Mouse (Mus musculus) intestine, embryonic 14.5 days (tissue): ENCODE measurements at regions not wholly inside any gene's neighbourhood (a gene's known extent, or its start where the extent isn't known, plus 50 kb on each side); places are given as distances from the start of the nearest gene placed in this dataset.

ENCODE experiments used
- ATAC-seq: fragments of 200-750 bp; cut with Nextera tagmentation; replicated peaks from 2 replicates; pipeline ENCODE4 v1.8.0; 2017; ENCODE audit warnings: low read depth, moderate number of reproducible peaks, moderate TSS enrichment, moderate library complexity; ENCODE audit not compliant: low FRiP score, low TSS enrichment
- DNase-seq: peaks from one replicate; pipeline ENCODE4 v3.0.0-alpha.2; 2018; ENCODE audit warnings: low spot score
- H3K27ac ChIP-seq: fragments of 300-500 bp; sonication (generic); 2 replicates; pipeline ENCODE4 v1.5.1; 2014; ENCODE audit warnings: low read depth, mild to moderate bottlenecking, control low read depth
- H3K27me3 ChIP-seq: fragments of 300-500 bp; sonication (generic); replicated peaks from 2 replicates; pipeline ENCODE4 v1.6.1; 2014; ENCODE audit warnings: low read length, control low read depth; ENCODE audit not compliant: control insufficient read depth, insufficient read depth
- H3K36me3 ChIP-seq: fragments of 300-500 bp; sonication (generic); 2 replicates; pipeline ENCODE4 v1.6.1; 2014; ENCODE audit warnings: low read length, control low read depth; ENCODE audit not compliant: control insufficient read depth, insufficient read depth
- H3K4me1 ChIP-seq: fragments of 300-500 bp; sonication (generic); replicated peaks from 2 replicates; pipeline ENCODE4 v1.6.1; 2014; ENCODE audit warnings: low read length, control low read depth, mixed read lengths; ENCODE audit not compliant: control insufficient read depth, insufficient read depth
- H3K4me2 ChIP-seq: fragments of 300-500 bp; sonication (generic); 2 replicates; pipeline ENCODE4 v1.6.1; 2014; ENCODE audit warnings: low read length
- H3K4me3 ChIP-seq: fragments of 300-500 bp; sonication (generic); 2 replicates; pipeline ENCODE4 v1.5.1; 2014; ENCODE audit warnings: low read depth, low read length, control low read depth, mixed read lengths
- H3K9ac ChIP-seq: fragments of 300-500 bp; sonication (generic); 2 replicates; pipeline ENCODE4 v1.6.1; 2014; ENCODE audit warnings: mild to moderate bottlenecking, low read length
- H3K9me3 ChIP-seq: fragments of 300-500 bp; sonication (generic); 2 replicates; pipeline ENCODE4 v1.6.1; 2016; ENCODE audit warnings: low read length, control low read depth; ENCODE audit not compliant: control insufficient read depth
- WGBS: fragments of 180-500 bp; shearing (Covaris S2); extraction: QIAGEN DNeasy Blood & Tissue Kit; methylation state at CpG from one replicate; pipeline ENCODE4 v1.1.7; 2014; 5-methylcytosine and 5-hydroxymethylcytosine counted together

- Histone ChIP-seq H3K36me3 (no peaks in the 10 kb centered on the region), H3K27ac (no peak overlapping the region), H3K4me3 (no peak overlapping the region), H3K9ac (no peak overlapping the region), H3K4me2 (no peak overlapping the region), H3K9me3 (no peaks in the 10 kb centered on the region), H3K27me3 (no peaks in the 10 kb centered on the region), H3K4me1 (no peaks in the 10 kb centered on the region)
- no peak for ATAC-seq
- 87% methylated on average over 4 of the region's 4 CpGs for WGBS
- no peak for DNase-seq
Observed at GRCm38 (mm10) chr15:52863494-52863893, 1021.2 kb upstream of the Gm7489 start.

DNA sequence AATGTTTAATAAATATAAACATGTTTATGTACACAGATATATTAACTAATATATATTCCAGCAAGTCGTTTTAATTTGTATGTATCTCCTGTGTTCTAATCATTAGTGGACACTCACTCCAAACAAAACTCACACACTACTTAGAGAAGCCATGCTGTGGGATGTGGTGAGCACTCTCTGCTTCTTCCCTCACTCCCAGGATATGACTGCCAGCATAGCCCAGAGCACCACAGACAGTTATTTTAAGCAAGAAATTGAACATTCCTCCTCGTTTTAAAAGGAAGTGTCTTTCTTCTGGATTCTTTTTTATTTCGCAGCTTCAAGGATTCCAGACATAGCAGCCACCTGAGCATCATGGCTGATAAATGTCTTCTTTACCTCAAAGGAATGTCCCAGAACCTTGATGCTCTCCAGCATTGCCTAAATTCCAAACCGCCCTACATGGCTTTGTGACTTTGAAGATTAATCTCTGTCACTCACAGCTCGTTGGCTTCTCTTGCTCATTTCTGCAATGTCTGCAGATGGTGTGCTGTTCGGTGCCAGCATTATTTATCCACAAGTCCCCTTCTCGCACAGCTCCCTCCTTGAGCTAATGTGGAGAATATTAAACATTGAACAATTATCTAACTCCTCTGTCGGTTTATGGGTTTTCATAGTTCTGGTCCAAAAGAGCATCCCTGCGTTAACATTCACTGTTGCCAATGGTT is 992.3 kb upstream of the Gm7489 start:
- H3K9ac ChIP-seq = no peak overlapping the region
- no peak for DNase-seq
- no peaks in the 10 kb centered on the region for H3K9me3 ChIP-seq
- H3K27ac ChIP-seq = no peak overlapping the region
- H3K36me3 ChIP-seq = no peaks in the 10 kb centered on the region
- no peaks in the 10 kb centered on the region for H3K27me3 ChIP-seq
- no peak for ATAC-seq
- WGBS = 47% methylated on average over 9 of the region's 9 CpGs
- H3K4me2 ChIP-seq = no peak overlapping the region
- H3K4me3 ChIP-seq = no peak overlapping the region
- no peaks in the 10 kb centered on the region for H3K4me1 ChIP-seq

DNA sequence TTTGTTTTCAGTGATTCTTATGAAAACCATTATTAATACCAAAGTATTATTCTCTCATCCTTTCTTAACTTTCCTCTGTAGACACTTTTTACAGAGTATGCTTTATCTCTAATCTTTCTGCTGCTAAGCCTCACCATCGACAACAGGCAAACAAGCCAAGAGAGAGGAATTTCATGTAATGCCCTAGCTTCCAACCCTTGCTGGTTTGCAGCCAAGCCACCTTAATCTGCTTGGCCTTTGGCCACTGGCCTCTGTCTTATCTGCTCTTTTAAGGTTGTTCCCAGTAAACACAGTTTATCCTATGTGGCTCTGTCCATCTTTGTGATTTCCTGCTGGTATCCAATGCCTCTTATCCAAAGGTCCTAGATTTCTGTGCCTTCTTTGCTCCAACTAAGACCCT is 986.6 kb upstream of the Gm7489 start:
- no peaks in the 10 kb centered on the region for H3K27me3 ChIP-seq
- no peaks in the 10 kb centered on the region for H3K36me3 ChIP-seq
- no peaks in the 10 kb centered on the region for H3K4me1 ChIP-seq
- DNase-seq (no peak), ATAC-seq (no peak)
- H3K9ac ChIP-seq = no peak overlapping the region
- H3K9me3 ChIP-seq = no peaks in the 10 kb centered on the region
- no peak overlapping the region for H3K4me3 ChIP-seq
- no peak overlapping the region for H3K4me2 ChIP-seq
- WGBS = 44% methylated on average over 1 of the region's 1 CpGs
- H3K27ac ChIP-seq = no peak overlapping the region

DNA sequence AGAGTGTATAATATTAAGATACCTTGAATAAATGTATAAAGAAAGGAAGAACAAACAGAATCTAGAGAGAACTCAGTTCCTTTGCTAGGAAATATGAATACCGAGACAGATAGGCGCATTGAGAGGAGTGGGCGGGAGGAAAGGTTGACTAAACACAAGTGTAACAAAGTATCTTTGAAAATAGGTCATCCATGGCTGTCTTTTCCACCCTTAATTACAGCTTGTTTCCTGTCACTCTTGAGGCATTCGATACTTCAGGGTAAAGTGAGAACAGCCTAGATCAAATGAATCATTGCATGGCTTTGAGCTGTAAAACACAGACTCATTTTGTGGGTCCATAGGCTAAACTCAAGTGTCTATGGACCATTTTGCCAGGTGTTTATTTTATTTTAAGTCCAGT is 985.3 kb upstream of the Gm7489 start:
- H3K4me2 ChIP-seq = no peak overlapping the region
- no peak overlapping the region for H3K9ac ChIP-seq
- no peak overlapping the region for H3K4me3 ChIP-seq
- ATAC-seq = no peak
- no peaks in the 10 kb centered on the region for H3K4me1 ChIP-seq
- no peak for DNase-seq
- 92% methylated on average over 4 of the region's 4 CpGs for WGBS
- H3K27me3 ChIP-seq = no peaks in the 10 kb centered on the region
- H3K36me3 ChIP-seq = no peaks in the 10 kb centered on the region
- no peaks in the 10 kb centered on the region for H3K9me3 ChIP-seq
- H3K27ac ChIP-seq = no peak overlapping the region

- WGBS = 84% methylated on average over 3 of the region's 3 CpGs
- no peak for ATAC-seq
- no peak for DNase-seq
Observed at GRCm38 (mm10) chr15:52899822-52900221, 984.9 kb upstream of the Gm7489 start.

DNA sequence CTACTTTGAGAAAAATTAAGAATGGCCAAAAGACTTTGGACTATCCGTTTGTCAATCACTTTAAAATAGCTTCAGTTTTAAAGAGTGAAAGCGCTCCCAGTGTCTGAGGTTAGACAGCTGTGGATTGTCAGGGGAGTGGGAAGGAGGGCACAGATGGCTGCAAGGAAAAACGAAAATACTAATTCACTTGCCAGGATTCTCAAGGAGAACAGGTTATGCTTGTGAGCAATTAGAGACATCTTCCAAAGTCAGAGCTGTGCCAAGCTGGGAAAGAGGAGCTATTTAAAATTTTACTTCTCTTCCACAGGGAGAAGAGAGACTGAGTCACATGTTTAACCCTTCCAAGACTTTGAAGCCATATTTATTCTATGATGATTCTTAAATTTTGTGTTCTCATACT is 979.5 kb upstream of the Gm7489 start:
- no peak overlapping the region for H3K4me2 ChIP-seq
- no peaks in the 10 kb centered on the region for H3K4me1 ChIP-seq
- no peak overlapping the region for H3K27ac ChIP-seq
- no peaks in the 10 kb centered on the region for H3K27me3 ChIP-seq
- H3K36me3 ChIP-seq = no peaks in the 10 kb centered on the region
- no peak for DNase-seq
- no peak overlapping the region for H3K9ac ChIP-seq
- no peaks in the 10 kb centered on the region for H3K9me3 ChIP-seq
- H3K4me3 ChIP-seq = no peak overlapping the region
- no peak for ATAC-seq
- WGBS = 69% methylated on average over 3 of the region's 3 CpGs

More at GRCm38 (mm10) chr15:52899822-52900221, 984.9 kb upstream of the Gm7489 start:
- no peak overlapping the region for H3K4me2 ChIP-seq
- H3K4me3 ChIP-seq = no peak overlapping the region
- H3K27me3 ChIP-seq = no peaks in the 10 kb centered on the region
- H3K9me3 ChIP-seq = no peaks in the 10 kb centered on the region
- no peak overlapping the region for H3K9ac ChIP-seq
- no peak overlapping the region for H3K27ac ChIP-seq
- H3K4me1 ChIP-seq = no peaks in the 10 kb centered on the region
- H3K36me3 ChIP-seq = no peaks in the 10 kb centered on the region

- Histone ChIP-seq H3K4me1 (no peaks in the 10 kb centered on the region), H3K9ac (no peak overlapping the region), H3K27me3 (no peaks in the 10 kb centered on the region), H3K36me3 (no peaks in the 10 kb centered on the region), H3K9me3 (no peaks in the 10 kb centered on the region), H3K4me2 (no peak overlapping the region), H3K4me3 (no peak overlapping the region), H3K27ac (no peak overlapping the region)
- WGBS = 41% methylated on average over 1 of the region's 1 CpGs
- ATAC-seq (no peak), DNase-seq (no peak)
Observed at GRCm38 (mm10) chr15:52907217-52907616, 977.5 kb upstream of the Gm7489 start.

GRCm38 (mm10) chr15:52922277-52922676 is 962.4 kb upstream of the Gm7489 start:
- no peaks in the 10 kb centered on the region for H3K36me3 ChIP-seq
- H3K4me2 ChIP-seq = no peak overlapping the region
- H3K9me3 ChIP-seq = peaks cover 6% of the 10 kb centered on the region; the same call in 1 of the 2 replicates
- no peak overlapping the region for H3K9ac ChIP-seq
- H3K4me3 ChIP-seq = no peak overlapping the region
- ATAC-seq (no peak), DNase-seq (no peak)
- no peaks in the 10 kb centered on the region for H3K27me3 ChIP-seq
- no peak overlapping the region for H3K27ac ChIP-seq
- no peaks in the 10 kb centered on the region for H3K4me1 ChIP-seq
- 88% methylated on average over 1 of the region's 1 CpGs for WGBS

- WGBS = 41% methylated on average over 3 of the region's 3 CpGs
- Histone ChIP-seq H3K4me2 (no peak overlapping the region), H3K9ac (no peak overlapping the region), H3K4me3 (no peak overlapping the region), H3K27me3 (no peaks in the 10 kb centered on the region), H3K4me1 (no peaks in the 10 kb centered on the region), H3K27ac (no peak overlapping the region), H3K9me3 (no peaks in the 10 kb centered on the region), H3K36me3 (no peaks in the 10 kb centered on the region)
- peak; percentile 76 for ATAC-seq
- peak; percentile 51 for DNase-seq
Observed at GRCm38 (mm10) chr15:52928408-52928807, 956.3 kb upstream of the Gm7489 start.
